Mouse (Mus musculus): ENCODE measurements at regions not wholly inside any gene's neighbourhood (a gene's known extent, or its start where the extent isn't known, plus 50 kb on each side); places are given as distances from the start of the nearest gene placed in this dataset.

GRCm38 (mm10) chr17:80798281-80798980 is 70.1 kb upstream of the Map4k3 start:
- intact Hi-C loops (cut with DNase I) = loop anchor here (5.0 kb wide), 1 partner anchor 71 kb away; the partner anchor contains the start of gene Map4k3
- no peak for DNase-seq

- intact Hi-C loops (cut with DNase I) = loop anchor here (5.0 kb wide), 1 partner anchor 69 kb away; the partner anchor contains the start of gene Map4k3
- no peak for DNase-seq
Observed at GRCm38 (mm10) chr17:80796790-80797189, 68.5 kb upstream of the Map4k3 start.

DNA sequence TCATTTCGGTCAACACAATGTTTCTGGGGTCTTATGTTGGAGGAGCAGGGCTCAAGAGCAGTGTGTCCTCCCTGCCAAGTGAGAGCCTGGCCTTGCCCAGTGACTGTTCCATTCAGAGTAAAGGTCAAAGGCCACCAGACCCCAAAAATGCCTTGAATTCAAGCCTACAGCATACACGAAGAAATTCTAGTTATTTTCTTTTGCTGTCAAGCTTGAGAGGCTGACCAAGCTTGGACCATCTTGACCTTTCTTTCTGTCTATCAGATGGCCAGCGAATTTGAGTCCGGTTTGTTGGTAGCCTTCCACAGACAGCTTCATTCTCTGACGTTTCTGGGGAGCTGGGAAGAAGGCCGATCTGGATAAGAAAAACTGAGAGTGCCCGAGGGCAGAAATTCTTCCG is 68.1 kb upstream of the Map4k3 start:
- no peak for DNase-seq
- intact Hi-C loops (cut with DNase I) = loop anchor here (5.0 kb wide), 1 partner anchor 69 kb away; the partner anchor contains the start of gene Map4k3

DNA sequence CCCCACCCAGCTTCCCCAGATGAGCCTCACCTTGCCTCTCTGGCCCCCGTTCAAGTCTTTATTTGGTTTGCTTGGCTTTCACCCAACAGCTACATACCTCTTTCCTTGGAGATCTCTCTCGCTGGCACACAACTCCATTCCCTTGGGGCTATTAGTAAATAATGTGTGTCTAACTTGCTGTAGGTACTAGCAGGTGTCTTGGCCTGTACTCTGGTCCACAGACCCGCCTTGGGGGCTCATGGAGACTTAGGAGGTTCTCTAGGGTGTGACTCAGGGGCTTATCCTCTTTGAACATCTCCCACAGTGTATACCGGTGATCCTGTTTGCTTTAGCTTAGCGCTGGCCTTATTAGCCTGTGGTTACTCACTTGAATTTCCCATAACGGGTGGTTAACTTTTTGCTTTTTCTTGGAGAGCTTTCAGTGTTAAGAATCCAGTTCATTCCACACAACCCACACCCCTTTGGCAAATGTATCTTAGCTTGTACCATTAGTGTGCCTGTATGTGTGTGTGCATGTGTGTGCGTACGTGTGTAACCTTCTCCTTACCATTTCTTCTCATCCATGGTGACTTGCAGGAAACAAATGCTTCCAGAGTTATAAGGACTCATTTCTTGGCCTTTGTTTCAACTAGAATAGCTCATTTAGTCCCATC is 67.3 kb upstream of the Map4k3 start:
- intact Hi-C loops (cut with DNase I) = loop anchor here (5.0 kb wide), 1 partner anchor 68 kb away; the partner anchor contains the start of gene Map4k3
- no peak for DNase-seq

DNA sequence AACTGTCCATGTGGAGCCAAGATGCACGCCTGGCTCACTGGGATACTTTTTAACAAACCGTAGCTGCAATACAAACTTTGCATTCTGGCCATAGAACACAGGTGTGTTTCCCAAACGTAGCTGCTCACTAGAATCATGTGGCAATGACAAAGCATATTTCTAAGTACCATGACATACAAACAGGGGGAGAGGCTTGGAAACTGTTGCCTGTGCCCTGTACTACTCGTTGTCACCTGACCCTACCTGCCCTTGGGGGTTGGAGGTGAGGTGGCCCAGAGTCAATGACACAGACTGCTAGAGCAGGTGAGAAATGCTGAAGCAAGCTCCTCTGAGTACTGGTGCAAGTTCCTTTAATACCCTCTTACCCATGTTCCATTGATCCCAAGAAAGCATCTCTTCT is 64.3 kb upstream of the Map4k3 start:
- no peak for DNase-seq
- intact Hi-C loops (cut with DNase I) = no loop called here

- no peak for DNase-seq
- intact Hi-C loops (cut with DNase I) = no loop called here
Observed at GRCm38 (mm10) chr17:80789706-80790105, 61.4 kb upstream of the Map4k3 start.

GRCm38 (mm10) chr17:80789000-80789399 is 60.7 kb upstream of the Map4k3 start:
- DNase-seq = peak; percentile 31 to 57
- intact Hi-C loops (cut with DNase I) = no loop called here

DNA sequence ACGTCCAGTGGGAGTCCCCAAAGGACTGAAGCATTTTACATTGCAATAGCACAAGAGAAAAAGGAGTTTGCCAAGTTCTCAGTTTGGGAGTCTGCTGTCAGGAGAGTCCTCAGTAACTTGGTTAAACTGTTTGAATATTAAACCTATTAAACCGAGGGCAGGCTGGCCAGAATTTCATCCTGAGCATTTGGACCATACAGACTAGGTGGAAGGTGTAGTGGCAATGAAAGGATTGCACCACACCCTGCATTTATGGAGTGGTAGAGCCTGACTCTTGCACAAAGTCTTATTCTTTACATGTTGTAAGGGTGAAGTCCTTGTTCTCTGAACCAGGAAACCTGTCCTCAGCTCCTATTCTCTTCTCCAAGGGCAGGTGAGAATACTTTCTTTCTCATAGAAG is 58.6 kb upstream of the Map4k3 start:
- no peak for DNase-seq
- intact Hi-C loops (cut with DNase I) = no loop called here

- intact Hi-C loops (cut with DNase I) = no loop called here
- no peak for DNase-seq
Observed at GRCm38 (mm10) chr17:80786061-80786851, 58.0 kb upstream of the Map4k3 start.

GRCm38 (mm10) chr17:80785476-80785875 is 57.2 kb upstream of the Map4k3 start:
- intact Hi-C loops (cut with DNase I) = no loop called here
- no peak for DNase-seq

GRCm38 (mm10) chr17:80785049-80785448 is 56.8 kb upstream of the Map4k3 start:
- intact Hi-C loops (cut with DNase I) = no loop called here
- DNase-seq = no peak

DNA sequence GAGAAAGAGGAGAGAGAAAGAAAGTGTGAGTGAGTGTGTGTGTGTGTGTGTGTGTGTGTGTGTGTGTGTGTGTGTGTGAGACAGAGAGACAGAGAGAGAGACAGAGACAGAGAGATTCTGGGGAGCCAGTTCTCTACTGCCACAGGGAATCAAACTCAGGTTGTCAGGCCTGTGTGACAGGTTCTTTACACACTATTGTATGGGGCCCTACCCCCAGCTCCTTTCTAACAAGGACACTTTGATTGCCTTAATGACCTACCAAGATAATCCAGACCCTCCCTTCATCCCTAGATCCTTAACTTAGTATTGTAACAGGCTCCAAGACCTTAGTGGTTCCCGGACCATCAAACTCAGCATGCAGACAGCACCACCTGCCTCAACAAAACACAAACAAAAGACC is 53.9 kb upstream of the Map4k3 start:
- intact Hi-C loops (cut with DNase I) = no loop called here
- no peak for DNase-seq

- DNase-seq = no peak
- intact Hi-C loops (cut with DNase I) = no loop called here
Observed at GRCm38 (mm10) chr17:80781621-80782020, 53.3 kb upstream of the Map4k3 start.

GRCm38 (mm10) chr17:80780303-80780702 is 52.0 kb upstream of the Map4k3 start:
- DNase-seq = no peak
- intact Hi-C loops (cut with DNase I) = no loop called here

DNA sequence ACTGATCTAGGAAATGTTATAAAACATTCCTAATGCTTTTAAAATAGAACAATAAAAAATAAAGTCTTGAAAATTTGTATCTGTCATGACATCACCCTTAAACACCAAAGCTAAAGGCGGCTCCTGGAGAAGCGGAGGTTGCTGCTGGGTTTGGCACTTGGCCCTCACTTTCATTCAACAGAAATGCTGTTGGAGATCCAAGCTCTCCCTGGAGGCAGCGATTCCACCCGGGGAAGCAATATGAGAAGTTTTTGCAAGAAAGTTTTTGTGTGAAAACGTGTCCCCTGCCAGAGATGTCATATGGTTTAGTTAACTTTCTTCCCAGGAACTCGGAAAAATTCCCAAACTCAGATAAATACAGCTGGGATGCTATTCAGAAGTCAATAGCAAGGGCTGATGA is 51.5 kb upstream of the Map4k3 start:
- peak; percentile 64 to 70 for DNase-seq
- intact Hi-C loops (cut with DNase I) = no loop called here

All from heart, postnatal 14 days (tissue).